Mouse (Mus musculus) kidney, embryonic 16.5 days (tissue): ENCODE data around the gene Rpp40. TPM values are rescaled to one million over a fixed set of nuclear protein-coding genes. Genes with fewer than 3 reads are reported as not detected.
A peak's percentile ranks its signal among the peaks of the same experiment; 100 is the strongest.

ENCODE experiments used
- ATAC-seq: fragments of 200-750 bp; cut with Nextera tagmentation; 2 replicates; pipeline ENCODE4 v1.8.0; 2017; ENCODE audit warnings: moderate TSS enrichment; ENCODE audit not compliant: low FRiP score, low TSS enrichment
- H3K27ac ChIP-seq: fragments of 300-500 bp; sonication (generic); 2 replicates; pipeline ENCODE4 v1.5.1; 2014; ENCODE audit warnings: low read length
- H3K27me3 ChIP-seq: fragments of 300-500 bp; sonication (generic); 2 replicates; pipeline ENCODE4 v1.6.1; 2014; ENCODE audit warnings: low read length, control low read depth, mixed read lengths; ENCODE audit not compliant: insufficient read depth
- H3K36me3 ChIP-seq: fragments of 300-500 bp; sonication (generic); 2 replicates; pipeline ENCODE4 v1.6.1; 2014; ENCODE audit warnings: low read length, control low read depth, mixed read lengths; ENCODE audit not compliant: insufficient read depth
- H3K4me1 ChIP-seq: fragments of 300-500 bp; sonication (generic); 2 replicates; pipeline ENCODE4 v1.6.1; 2014; ENCODE audit warnings: low read length, control low read depth, mixed read lengths; ENCODE audit not compliant: insufficient read depth
- H3K4me2 ChIP-seq: fragments of 300-500 bp; sonication (generic); replicated peaks from 2 replicates; pipeline ENCODE4 v1.6.1; 2014; ENCODE audit warnings: low read depth, low read length
- H3K4me3 ChIP-seq: fragments of 300-500 bp; sonication (generic); 2 replicates; pipeline ENCODE4 v1.5.1; 2014; ENCODE audit warnings: mild to moderate bottlenecking, low read length
- H3K9ac ChIP-seq: fragments of 300-500 bp; sonication (generic); replicated peaks from 2 replicates; pipeline ENCODE4 v1.6.1; 2014; ENCODE audit warnings: low read length
- H3K9me3 ChIP-seq: fragments of 300-500 bp; sonication (generic); 2 replicates; pipeline ENCODE4 v1.6.1; 2016; ENCODE audit warnings: low read length, control low read depth
- WGBS: fragments of 180-500 bp; shearing (Covaris S2); extraction: QIAGEN DNeasy Blood & Tissue Kit; methylation state at CpG from one replicate; pipeline ENCODE4 v1.1.7; 2014; 5-methylcytosine and 5-hydroxymethylcytosine counted together
- polyA plus RNA-seq: library from polyadenylated mRNA; unstranded; fragments of >200 nt; fragmentation: Nextera tagmentation; extraction: Ambion mirVana; gene quantifications from 2 replicates; pipeline ENCODE4 v1.2.1, GENCODE M21; 2015

Rpp40 gene
- polyA plus RNA-seq, 1 experiment from 2014 or later: 16.1 TPM

DNA sequence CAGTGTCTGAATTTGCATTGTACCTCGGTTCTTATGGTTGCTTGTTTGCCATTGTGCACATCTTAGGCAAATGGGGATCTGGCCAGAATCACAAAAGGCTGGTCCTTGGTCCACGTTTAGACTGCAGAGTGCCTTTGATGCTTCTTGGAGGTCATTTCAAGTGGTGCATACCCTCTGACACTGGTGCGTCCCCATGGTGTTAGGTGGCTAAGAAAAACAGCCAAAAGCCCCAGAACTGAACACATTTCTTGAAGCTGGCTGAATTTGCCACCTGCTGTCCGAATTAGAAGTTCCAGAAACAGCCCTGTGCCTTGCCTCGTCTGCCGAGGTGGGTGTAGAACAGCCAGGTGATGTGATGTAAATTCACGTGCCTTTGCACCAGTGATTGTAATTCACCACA is 48.7 kb downstream of the Rpp40 start:
- no peak overlapping the region for H3K4me2 ChIP-seq
- H3K36me3 ChIP-seq: peaks cover 8% of the 10 kb centered on the region
- H3K4me1 ChIP-seq: no peaks in the 10 kb centered on the region
- H3K4me3 ChIP-seq: no peak overlapping the region
- 77% methylated on average over 7 of the region's 7 CpGs for WGBS
- ATAC-seq: no peak
- H3K27me3 ChIP-seq: no peaks in the 10 kb centered on the region
- H3K27ac ChIP-seq: no peak overlapping the region
- H3K9me3 ChIP-seq: no peaks in the 10 kb centered on the region
- H3K9ac ChIP-seq: no peak overlapping the region

DNA sequence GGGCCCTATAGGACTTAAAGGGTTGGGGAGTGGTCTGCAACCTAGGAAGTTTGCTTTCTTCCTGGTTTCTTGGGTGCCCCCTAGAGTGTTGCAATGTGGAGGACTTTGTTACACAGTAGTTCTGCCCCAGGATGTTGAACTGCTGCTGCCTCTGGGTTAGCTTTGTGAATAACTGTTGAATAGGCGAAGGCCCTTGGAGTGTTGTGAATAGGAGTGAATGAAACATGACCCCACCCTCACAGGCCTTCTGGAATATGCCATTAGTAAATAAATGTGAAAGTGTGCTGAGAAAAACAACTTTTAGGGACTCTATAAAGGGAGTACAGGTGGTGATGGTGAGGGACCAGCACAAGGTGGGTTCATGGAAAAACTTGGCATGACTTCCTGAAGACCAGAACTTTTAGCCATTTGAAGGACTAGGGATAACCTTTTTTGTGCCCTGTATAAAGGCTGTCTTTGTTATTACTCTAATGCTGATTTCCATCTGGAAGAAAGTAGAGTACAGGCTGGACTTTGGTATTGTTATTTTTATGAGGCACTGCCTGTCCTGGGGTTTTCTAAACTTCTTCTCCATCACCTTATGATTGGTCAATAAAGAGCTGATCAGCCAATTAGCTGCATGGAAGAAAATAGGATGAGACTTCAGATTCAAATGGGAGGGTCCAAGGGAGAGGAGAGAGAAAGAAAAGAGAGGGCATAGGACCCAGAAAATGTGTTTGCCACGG is 53.1 kb downstream of the Rpp40 start:
- no peak overlapping the region for H3K4me3 ChIP-seq
- no peaks in the 10 kb centered on the region for H3K27me3 ChIP-seq
- H3K4me1 ChIP-seq: no peaks in the 10 kb centered on the region
- peaks cover 4% of the 10 kb centered on the region; the same call in 1 of the 2 replicates for H3K36me3 ChIP-seq
- no peak overlapping the region for H3K4me2 ChIP-seq
- H3K27ac ChIP-seq: no peak overlapping the region
- 87% methylated on average over 2 of the region's 2 CpGs for WGBS
- no peak overlapping the region for H3K9ac ChIP-seq
- ATAC-seq: no peak
- no peaks in the 10 kb centered on the region for H3K9me3 ChIP-seq

DNA sequence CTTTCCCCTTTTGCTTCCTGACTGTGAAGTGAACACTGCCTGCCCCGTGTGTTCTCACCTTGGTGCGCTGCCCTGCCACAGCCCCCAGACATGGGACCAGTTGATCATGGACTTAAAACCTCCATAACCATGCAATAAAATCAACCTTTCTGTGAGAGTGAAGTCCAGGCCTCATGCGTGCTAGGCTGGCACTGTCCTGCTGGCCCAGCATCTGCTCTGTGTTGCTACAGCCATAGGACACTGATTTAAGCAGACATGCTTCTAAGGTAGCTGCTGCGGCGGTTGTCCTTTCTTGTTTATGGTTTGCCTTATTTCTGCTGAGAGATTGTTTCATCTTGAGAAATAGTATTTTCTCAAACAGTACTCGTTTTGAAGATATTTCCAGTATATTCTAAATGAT is 54.6 kb downstream of the Rpp40 start:
- H3K4me2 ChIP-seq: no peak overlapping the region
- no peak overlapping the region for H3K27ac ChIP-seq
- 0 out of 2 replicates have a peak, but pooled peaks cover 3% of the 10 kb centered on the region for H3K4me1 ChIP-seq
- H3K9me3 ChIP-seq: no peaks in the 10 kb centered on the region
- ATAC-seq: no peak
- no peaks in the 10 kb centered on the region for H3K27me3 ChIP-seq
- H3K4me3 ChIP-seq: no peak overlapping the region
- WGBS: 94% methylated on average over 6 of the region's 6 CpGs
- no peaks in the 10 kb centered on the region for H3K36me3 ChIP-seq
- H3K9ac ChIP-seq: no peak overlapping the region

DNA sequence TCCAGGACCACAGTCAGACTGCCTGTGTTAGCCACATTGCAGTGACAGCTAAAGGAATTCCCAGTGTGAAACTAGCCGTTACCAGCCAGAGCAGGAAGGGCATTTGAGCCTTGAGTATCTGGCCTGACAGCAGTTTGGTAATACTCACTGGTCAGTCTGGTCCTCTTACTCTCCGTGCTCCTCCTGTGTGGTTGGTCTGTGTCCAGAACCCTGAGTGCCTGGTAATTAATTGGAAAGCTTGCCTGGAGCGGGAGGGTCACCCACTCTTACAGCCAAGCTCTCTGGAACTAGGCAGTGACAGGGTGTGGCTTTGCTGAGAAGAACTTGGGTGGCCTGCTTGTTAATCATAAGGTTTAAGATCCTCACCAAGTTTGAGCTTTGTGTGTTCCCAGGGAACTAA is 57.5 kb downstream of the Rpp40 start:
- WGBS: 65% methylated on average over 3 of the region's 3 CpGs
- ATAC-seq: 0 out of 2 replicates have a peak, but pooled peaks have one; percentile 35

DNA sequence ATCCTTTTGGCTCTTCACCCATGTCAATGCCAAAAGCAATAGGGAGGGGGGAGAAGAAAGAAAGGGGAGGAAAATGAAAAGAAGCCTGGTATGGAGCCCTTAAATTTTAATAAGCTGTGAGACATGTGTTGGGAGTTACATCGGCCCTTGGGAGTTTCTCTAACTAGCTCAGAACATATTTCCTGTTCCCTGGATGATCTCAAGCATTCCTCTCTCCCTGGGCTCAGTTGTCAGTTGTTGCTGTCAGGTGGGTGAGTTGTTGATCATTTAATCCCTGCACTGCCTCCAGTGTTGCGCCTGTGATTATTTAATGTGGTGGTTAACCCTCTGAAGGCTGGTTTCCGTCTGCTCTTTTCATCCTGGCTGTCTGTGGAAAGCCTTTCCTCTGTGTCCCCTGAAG is 60.9 kb downstream of the Rpp40 start:
- H3K4me1 ChIP-seq: 0 out of 2 replicates have a peak, but pooled peaks cover 9% of the 10 kb centered on the region
- no peak overlapping the region for H3K4me3 ChIP-seq
- WGBS: 46% methylated on average over 3 of the region's 3 CpGs
- no peak for ATAC-seq
- H3K9me3 ChIP-seq: no peaks in the 10 kb centered on the region
- no peak overlapping the region for H3K9ac ChIP-seq
- H3K4me2 ChIP-seq: no peak overlapping the region
- no peaks in the 10 kb centered on the region for H3K27me3 ChIP-seq
- no peak overlapping the region for H3K27ac ChIP-seq
- 0 out of 2 replicates have a peak, but pooled peaks cover 2% of the 10 kb centered on the region for H3K36me3 ChIP-seq

More for the DNA sequence above, 57.5 kb downstream of the Rpp40 start:
- no peak overlapping the region for H3K4me3 ChIP-seq
- no peak overlapping the region for H3K9ac ChIP-seq
- H3K4me1 ChIP-seq: 0 out of 2 replicates have a peak, but pooled peaks cover 9% of the 10 kb centered on the region
- H3K27ac ChIP-seq: no peak overlapping the region
- H3K4me2 ChIP-seq: no peak overlapping the region
- no peaks in the 10 kb centered on the region for H3K36me3 ChIP-seq
- H3K9me3 ChIP-seq: no peaks in the 10 kb centered on the region
- H3K27me3 ChIP-seq: no peaks in the 10 kb centered on the region

Other genes with a start within 250 kb of the Rpp40 start
- 6.1 and 8.2 TPM in 2 replicates for gene Cdyl, start 246.5 kb downstream of the Rpp40 start, polyA plus RNA-seq
- 0.90 and 1.2 TPM in 2 replicates for gene Ppp1r3g, start 52.5 kb upstream of the Rpp40 start, polyA plus RNA-seq
- 47.1 and 48.6 TPM in 2 replicates for gene Fars2, start 211.1 kb upstream of the Rpp40 start, polyA plus RNA-seq
- 24.0 and 26.2 TPM in 2 replicates for gene Lyrm4, start 211.2 kb upstream of the Rpp40 start, polyA plus RNA-seq